Mouse (Mus musculus) kidney, adult 11 months (tissue): Measurements from ENCODE around the gene H2-T24.
"Not testable (repeated sequence)": the region's sequence is repeated elsewhere in the genome, so short reads cannot be mapped to it uniquely, and the experiment has no call there.

Experiments
- DNase-seq: peaks from one replicate; pipeline ENCODE4 v3.0.0; 2022

The H2-T24 gene

DNA sequence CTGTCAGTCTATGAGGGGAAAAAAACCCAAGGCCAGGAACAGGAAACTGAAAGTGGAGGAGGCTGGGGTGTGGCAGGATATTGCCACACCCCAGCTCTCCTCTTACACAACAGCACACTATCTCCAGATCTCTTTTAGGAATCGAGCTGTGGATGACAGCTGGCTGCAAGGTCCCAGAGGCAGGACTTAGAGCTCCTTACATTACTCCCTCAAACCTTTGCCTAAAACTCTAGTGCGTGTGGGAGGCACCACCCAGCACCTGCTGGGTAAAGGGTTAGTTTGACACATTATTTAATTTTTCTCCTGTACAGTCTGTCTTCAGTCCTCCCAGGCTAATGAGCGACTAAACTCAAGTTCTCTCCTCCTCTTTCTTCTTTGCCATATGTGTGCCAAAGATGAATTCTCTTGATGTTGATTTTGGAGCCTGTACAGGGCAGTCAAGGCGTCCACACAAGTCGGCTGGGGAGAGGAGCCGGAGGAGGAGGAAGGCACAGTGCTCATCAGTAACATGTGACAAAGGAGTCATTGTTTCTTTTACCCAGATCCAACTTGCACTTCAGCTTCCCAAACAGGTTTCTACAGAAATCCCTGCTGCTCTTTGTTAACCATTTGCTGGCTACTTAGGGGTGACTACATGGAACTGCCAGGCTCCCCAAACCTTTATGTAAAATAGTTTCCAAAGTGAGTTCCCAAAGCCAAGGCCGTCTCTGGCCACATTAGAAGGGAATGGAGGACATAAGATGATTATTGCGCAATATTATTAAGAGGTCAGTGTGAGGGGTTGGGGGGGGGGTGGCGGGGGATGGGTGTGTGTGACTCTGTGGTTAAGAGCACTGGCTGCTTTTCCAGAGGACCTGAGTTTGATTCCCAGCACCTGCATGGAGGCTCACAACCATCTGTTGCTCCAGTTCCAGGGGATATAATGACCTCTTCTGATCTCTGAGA lies 3.6 kb upstream of the H2-T24 start:
- DNase-seq = peak; percentile 39

DNA sequence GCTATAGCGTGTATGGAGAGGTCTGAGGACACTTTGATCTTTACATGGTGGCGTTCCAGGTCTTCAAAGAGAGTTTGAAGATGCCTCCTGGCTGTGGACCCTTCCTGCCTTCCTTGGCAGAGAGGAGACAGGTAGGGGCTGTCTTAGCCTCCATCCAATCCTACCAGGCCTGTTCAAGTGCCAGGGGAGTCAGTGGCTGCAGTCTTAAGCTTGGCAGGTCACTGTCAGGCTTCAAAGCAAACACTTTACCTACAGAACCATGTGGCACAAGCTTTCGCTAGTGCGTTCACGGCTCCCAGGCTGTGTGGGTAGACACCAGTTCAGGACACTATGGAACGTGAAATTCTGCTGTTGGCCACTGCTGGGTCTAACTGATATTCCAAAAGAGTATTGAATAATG lies 2.6 kb upstream of the H2-T24 start:
- DNase-seq = no peak

DNA sequence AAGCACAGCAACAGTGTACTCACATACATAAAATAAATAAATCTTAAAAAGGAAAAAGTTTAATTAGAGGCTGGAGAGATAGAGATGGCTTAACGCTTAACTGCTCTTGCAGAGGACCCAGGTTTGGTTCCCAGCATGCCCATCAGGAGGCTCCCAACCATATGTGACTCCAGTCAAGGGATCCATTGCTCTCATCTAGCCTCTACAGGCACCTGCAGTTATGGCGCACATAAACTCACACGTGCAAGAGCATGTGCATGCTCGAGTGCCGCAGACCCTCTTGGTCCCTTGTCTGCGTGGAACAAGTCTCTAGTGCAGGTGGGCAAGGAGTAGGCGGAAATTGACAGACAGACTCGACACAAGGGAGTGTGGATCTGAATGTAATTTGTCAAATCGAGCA lies 1.7 kb upstream of the H2-T24 start:
- no peak for DNase-seq

DNA sequence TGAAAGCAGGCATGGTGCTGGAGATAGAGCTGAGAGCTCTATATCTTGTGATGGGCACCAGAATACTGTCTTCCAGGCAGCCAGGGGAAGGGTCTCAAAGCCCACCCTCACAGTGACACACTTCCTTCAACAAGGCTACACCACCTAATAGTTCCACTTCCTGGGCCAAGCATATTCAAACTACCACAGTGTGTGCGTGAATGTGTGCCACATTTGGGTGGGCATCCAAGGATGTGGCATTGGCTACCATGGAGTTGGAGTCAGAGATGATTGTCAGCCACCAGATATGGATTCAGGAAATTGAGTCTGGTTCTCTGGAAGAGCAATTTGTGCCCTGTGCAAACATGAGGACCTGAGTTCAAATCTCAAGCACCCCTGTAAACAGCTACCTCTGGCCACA lies 949 bp upstream of the H2-T24 start:
- no peak for DNase-seq

DNA sequence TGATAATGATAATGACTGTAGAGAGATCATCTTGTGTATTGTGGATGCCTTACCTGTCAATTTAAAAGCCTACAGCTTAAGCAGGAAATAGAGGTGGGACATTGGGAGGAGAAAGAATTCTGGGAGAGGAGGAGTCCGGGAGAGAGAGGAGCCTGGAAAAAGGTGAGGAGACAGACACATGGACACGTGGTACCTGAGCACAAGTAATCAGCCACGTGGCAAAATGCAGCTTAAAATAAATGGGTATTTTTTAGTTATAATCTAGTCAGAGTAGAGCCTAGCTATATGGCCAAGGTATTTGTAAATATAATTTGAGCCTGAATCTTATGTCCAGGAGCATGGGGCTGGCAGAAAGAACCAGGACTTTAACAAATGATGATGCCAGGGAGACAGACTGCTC lies 841 bp downstream of the H2-T24 start:
- no peak for DNase-seq

DNA sequence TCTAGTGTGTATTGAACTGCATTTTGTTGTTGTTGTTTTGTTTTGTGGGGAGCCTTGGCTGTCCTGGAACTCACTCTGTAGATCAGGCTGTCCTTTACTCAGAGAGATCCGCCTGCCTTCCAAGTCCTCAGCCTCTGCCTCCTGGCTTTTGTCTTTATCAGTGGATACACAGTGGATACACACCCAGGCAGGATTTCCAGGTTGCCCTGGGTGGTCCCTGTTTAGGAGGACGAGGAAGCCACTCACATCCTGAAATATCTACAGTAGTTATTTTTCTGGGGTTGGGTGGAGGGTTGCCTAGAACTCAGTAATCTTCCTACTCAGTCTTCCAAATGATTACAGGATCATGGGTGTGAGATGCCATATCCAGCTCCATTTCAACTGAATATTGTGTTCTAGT lies 1.4 kb downstream of the H2-T24 start:
- DNase-seq = peak; percentile 61

DNA sequence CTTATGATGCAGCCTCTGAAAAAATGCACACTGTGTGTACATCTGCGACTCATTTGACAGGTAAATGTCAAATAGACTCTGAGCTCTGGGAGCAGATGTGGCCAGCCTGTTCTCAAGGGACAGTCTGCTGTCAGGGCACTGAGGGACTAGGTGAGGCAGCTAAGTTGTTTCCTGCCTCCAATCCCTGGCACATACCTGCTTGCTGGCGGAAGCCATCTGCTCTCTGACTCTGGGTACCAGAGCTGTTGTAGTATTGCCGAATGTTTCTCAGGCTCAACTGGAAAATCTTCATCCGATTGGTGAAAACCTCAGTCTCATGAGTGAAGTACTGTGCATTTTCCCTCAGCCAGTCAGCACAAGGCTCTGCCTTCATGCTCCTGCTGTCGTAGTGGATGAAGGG lies 3.3 kb downstream of the H2-T24 start:
- no peak for DNase-seq

DNA sequence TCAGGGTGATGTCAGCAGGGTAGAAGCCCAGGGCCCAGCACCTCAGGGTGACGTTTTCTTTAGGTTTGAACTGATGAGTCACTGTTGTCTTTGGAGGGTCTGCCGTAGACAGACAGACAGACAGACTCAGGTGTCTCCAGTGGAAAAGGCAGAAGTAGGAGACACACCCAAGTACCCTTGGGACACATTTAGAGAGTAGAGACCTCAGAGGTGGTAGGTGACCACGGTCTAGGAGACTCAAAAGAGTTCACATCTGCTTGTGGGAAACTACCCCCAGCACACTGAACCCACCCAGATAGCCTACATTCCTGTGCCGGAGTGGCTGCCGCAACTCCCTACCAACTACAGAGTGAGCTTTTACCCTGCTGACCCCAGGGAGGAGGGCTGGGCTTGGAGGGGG lies 5.4 kb downstream of the H2-T24 start:
- no peak for DNase-seq

DNA sequence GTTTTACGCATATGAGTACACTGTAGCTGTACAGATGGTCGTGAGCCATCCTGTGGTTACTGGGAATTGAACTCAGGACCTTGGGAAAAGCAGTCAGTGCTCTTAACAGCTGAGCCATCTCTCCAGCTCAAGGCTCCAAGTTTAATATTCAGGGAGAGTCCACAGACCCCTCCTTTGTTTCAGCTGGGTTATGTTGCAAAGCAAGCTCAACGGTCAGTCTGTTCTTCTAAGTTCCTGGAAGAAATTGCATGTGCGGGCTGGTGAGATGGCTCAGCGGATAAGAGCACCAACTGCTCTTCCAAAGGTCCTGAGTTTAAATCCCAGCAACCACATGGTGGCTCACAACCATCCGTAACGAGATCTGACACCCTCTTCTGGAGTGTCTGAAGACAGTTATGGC lies 16.0 kb downstream of the H2-T24 start:
- not testable (repeated sequence) for DNase-seq

- no peak for DNase-seq
Observed at GRCm38 (mm10) chr17:36003331-36003730, 17.0 kb downstream of the H2-T24 start.

- DNase-seq = no peak
Observed at GRCm38 (mm10) chr17:36001966-36002365, 18.4 kb downstream of the H2-T24 start.

- DNase-seq = no peak
Observed at GRCm38 (mm10) chr17:36001121-36001897, 19.1 kb downstream of the H2-T24 start.

- no peak for DNase-seq
Observed at GRCm38 (mm10) chr17:36000349-36000748, 20.0 kb downstream of the H2-T24 start.

DNA sequence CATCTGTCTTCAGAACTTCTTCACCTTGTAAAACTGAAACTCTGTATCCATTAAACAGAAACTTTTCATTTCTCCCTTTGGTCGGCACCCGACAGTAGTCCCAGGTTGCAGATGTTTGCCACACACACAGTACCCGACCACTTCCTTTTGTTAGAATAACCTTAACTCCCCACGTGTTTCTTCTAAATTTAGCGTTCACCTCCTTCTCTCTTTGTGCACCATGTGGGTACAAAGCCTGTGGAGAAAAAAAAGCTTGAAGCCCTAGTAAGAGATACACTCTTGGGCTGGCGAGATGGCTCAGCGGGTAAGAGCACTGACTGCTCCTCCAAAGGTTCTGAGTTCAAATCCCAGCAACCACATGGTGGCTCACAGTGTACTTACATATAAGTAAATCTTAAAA lies 21.0 kb downstream of the H2-T24 start:
- DNase-seq = no peak

DNA sequence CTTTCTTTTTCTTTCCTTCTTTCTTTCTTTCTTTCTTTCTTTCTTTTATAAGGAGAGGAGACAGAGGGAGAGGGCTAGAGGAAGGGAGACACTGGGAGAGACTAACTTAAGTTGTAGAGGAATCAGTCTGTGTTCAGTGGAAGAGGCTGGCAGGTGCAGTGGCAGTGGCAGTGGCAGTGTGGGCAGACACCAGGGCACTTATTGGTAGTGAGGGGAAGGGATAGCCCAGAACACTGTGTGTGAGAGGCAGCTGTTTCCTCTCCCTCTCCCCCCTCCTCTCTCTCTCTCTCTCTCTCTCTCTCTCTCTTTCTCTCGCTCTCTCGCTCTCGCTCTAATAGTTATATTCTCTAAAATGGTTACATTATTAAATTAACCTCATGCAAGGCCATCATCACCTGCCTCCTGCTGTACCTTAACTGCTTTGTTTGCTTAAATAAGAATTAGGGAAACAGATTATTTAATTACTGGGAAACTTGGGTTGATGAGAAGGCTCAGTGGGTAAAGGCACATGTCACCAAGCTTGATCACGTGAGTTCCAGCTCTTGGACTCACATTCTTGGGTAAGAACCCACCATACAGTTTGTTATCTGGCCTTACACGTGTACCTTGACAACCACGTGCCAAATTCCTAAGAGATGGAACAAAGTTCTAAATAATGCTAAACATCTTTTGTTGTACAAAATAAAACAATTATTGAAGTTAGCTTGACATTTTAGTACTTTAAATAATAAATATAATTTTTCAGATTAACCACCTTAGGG lies 21.6 kb downstream of the H2-T24 start:
- DNase-seq = no peak

- DNase-seq = no peak
Observed at GRCm38 (mm10) chr17:35997713-35998510, 22.4 kb downstream of the H2-T24 start.

GRCm38 (mm10) chr17:35996949-35997348 lies 23.4 kb downstream of the H2-T24 start:
- peak; percentile 95 for DNase-seq

- DNase-seq = no peak
Observed at GRCm38 (mm10) chr17:35994879-35995240, 25.5 kb downstream of the H2-T24 start.

- DNase-seq = peak; percentile 81
Observed at GRCm38 (mm10) chr17:35994175-35994878, 26.0 kb downstream of the H2-T24 start.

DNA sequence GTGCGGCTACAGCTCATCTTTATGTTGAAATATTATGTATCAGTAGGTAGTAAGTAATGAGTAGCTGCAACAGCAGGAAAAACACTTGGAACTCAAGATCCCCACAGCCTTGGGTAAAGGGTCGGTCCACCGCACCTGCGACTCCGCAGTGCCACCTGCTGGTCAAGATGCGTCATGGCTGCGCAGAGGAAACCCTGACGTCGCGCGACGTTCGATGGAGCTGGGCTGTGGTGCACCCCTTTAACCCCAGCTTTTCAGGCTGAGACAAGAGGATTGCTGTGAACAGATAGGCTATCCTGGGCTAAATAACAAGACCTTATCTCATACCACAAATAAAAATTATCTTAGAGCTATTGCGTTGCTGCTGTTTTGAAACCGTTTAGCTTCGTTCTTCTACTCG lies 26.7 kb downstream of the H2-T24 start:
- DNase-seq = peak; percentile 60

GRCm38 (mm10) chr17:35991781-35992180 lies 28.6 kb downstream of the H2-T24 start:
- no peak for DNase-seq

DNA sequence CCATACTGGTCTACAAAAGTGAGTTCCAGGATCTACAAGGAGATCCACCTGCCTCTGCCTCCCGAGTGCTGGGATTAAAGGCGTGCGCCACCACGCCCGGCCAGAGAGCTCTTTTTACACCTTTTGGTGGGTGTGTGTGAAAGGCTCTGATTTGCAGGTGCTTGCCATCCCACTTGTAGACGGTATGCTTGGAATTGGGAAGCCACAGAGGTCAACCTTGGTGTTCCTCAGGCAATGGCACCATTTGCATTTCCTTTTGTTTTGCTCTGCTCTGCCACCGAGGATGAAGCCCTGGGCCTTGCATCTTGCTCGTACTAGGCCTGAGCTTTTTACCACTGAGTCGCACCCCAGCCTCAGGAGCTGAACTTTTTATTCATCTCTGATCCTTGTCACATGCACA lies 38.6 kb downstream of the H2-T24 start:
- no peak for DNase-seq
